Mouse (Mus musculus) testis, adult 2 months (tissue): Measurements from ENCODE around the gene Pcyt2. TPM values are rescaled to one million over a fixed set of nuclear protein-coding genes. Genes with fewer than 3 reads are reported as not detected.

Source experiments
- H3K27ac ChIP-seq: fragments of 200-500 bp; 2 replicates; pipeline ENCODE4 v1.5.1; 2012; ENCODE audit warnings: low read depth, low read length; ENCODE audit not compliant: control insufficient read depth, insufficient read depth
- H3K27me3 ChIP-seq: fragments of 200-500 bp; 2 replicates; pipeline ENCODE4 v1.6.1; 2012; ENCODE audit warnings: mild to moderate bottlenecking, low read length, moderate library complexity; ENCODE audit not compliant: control insufficient read depth, insufficient read depth
- H3K36me3 ChIP-seq: fragments of 200-500 bp; 2 replicates; pipeline ENCODE4 v1.6.1; 2012; ENCODE audit warnings: mild to moderate bottlenecking, low read length; ENCODE audit not compliant: control insufficient read depth, insufficient read depth
- H3K4me1 ChIP-seq: fragments of 200-500 bp; 2 replicates; pipeline ENCODE4 v1.6.1; 2012; ENCODE audit warnings: low read length; ENCODE audit not compliant: control insufficient read depth, insufficient read depth
- H3K4me3 ChIP-seq: fragments of 200-500 bp; 2 replicates; pipeline ENCODE4 v1.5.1; 2012; ENCODE audit warnings: low read depth, mild to moderate bottlenecking, low read length, moderate library complexity, mixed read lengths; ENCODE audit not compliant: control insufficient read depth
- CTCF ChIP-seq: fragments of 200-500 bp; IDR thresholded peaks from 2 replicates; pipeline ENCODE4 v1.5.1; 2012; ENCODE audit warnings: low read depth, mild to moderate bottlenecking, inconsistent platforms, low read length, moderate library complexity; ENCODE audit not compliant: control insufficient read depth, insufficient read depth, insufficient replicate concordance
- POLR2A ChIP-seq: fragments of 200-500 bp; IDR thresholded peaks from 2 replicates; pipeline ENCODE4 v1.6.1; 2012; ENCODE audit warnings: low read depth, mild to moderate bottlenecking, inconsistent platforms, low read length, moderate library complexity; ENCODE audit not compliant: control insufficient read depth
- polyA plus RNA-seq: library from polyadenylated mRNA; depleted of rRNA; stranded (reverse); fragments of >200 nt; gene quantifications from 2 replicates; pipeline ENCODE4 v1.2.3, GENCODE M21; 2012

Gene Pcyt2
- polyA plus RNA-seq, 1 experiment: 106 TPM

DNA sequence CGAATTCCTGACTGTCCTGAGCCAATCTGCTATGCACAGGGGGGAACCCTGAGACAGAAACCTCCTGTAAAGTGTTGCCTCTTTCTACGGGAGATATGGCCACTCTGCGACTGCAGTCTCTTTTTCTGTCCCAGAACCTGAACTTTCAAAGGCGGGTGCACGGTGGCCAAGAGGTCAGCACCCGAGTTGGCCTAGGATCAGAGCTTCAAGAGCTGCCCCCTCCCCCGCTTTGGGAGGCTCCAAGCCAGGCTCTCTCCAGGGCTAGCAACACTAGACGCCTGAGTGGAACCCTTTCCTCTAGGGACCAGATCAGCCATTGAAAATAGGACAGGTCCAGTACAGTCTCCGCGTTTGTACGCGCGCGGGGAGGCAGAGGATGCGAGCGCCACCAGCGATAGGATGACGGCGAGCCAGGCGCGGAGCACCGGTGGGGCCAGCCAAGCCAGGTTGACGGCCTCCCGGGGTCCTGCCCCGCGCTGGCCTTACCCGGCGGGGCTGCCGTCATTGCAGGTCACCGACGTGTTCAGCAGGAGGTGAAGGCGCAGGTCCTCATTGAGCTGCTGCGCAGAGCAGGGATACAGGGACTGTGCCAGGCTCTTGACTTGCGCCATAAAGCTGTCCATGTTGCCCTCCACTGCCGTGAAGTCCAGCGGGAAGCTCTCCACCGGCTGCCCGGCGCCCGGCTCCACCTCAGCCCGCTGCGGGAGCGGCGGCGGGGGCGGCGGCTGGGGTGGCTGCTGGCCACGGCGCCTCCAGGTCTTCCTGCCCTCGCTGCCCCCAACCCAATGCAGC lies 42.0 kb upstream of the Pcyt2 start:
- Histone ChIP-seq H3K4me3 (peak overlapping the region; percentile 19; the same call in 1 of the 2 replicates), H3K27ac (no peak overlapping the region), H3K36me3 (no peaks in the 10 kb centered on the region), H3K27me3 (no peaks in the 10 kb centered on the region; the same call in 1 of the 2 replicates), H3K4me1 (peaks cover 13% of the 10 kb centered on the region)
- TF ChIP-seq POLR2A: no peak
- TF ChIP-seq CTCF: no peak

DNA sequence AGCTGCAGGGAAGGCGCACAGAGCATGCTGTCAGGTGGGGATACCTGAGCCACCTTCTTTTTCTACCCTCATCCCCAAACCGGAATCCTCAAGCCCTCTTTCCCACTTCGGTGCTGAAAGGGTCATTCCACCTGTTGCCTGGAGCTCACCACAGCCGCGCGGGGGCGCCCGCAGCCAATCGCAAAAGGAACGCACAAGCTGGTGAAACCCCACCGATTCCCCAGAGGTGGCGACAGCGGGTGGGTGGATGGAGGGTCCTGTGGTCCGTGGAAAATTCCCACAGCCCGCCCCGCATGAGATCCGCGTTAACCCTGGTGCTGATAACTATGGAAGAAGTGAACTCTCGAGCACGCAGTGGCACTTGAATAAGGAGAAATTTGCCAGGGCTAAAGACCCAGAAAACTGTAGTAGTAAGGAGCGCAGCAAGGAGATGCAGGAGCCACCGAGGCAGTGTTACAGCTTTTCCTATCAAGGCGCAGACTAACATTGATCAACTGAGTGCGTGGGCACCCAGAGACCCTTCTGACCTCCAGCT lies 41.2 kb upstream of the Pcyt2 start:
- peak; percentile 25; the same call in 1 of the 2 replicates for TF ChIP-seq CTCF
- TF ChIP-seq POLR2A: no peak
- H3K36me3 ChIP-seq: no peaks in the 10 kb centered on the region
- peaks cover 13% of the 10 kb centered on the region for H3K4me1 ChIP-seq
- no peak overlapping the region for H3K27ac ChIP-seq
- no peaks in the 10 kb centered on the region; the same call in 1 of the 2 replicates for H3K27me3 ChIP-seq
- no peak overlapping the region for H3K4me3 ChIP-seq

DNA sequence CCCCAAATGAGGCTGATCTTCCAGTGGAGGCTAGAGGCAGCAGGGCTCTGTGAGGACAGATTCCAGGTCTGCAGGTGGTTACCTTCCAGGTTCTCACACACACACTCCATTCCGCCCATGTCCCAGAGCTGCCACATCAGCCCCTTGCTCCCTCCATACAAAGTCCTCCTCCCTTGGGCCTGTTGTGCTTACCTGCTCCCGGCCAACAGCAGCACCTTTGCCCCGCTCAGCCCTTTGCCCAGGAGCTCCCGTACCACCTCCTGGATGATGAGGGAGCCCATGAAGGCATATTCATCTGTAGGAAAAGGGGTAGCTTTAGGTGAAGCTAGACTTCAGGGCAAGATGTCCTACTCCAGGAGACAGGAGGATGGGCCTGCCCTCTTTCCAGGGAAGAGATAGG lies 39.6 kb upstream of the Pcyt2 start:
- H3K27ac ChIP-seq: no peak overlapping the region
- TF ChIP-seq CTCF (no peak), POLR2A (no peak)
- peaks cover 13% of the 10 kb centered on the region for H3K4me1 ChIP-seq
- H3K27me3 ChIP-seq: no peaks in the 10 kb centered on the region; the same call in 1 of the 2 replicates
- no peak overlapping the region for H3K4me3 ChIP-seq
- H3K36me3 ChIP-seq: no peaks in the 10 kb centered on the region

DNA sequence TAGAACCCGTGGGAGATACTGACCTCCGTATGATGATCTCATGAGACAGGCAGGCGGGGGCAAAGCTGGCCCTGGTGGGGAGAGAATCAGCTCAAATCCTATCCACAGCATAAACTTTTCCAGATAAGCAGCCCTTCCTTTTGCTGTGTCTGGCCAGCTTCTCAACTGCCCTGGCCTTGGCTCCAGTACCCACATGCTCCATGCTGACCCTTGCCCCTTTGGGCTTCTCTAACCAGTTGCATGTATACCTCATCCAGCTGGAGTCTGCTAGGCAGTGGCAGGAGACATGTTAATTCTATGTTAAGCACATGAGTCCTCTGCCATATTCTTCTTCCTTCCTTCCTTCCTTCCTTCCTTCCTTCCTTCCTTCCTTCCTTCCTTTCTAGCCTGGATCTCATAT lies 37.0 kb upstream of the Pcyt2 start:
- no peaks in the 10 kb centered on the region for H3K36me3 ChIP-seq
- TF ChIP-seq CTCF (no peak), POLR2A (no peak)
- H3K4me1 ChIP-seq: peaks cover 6% of the 10 kb centered on the region
- H3K4me3 ChIP-seq: no peak overlapping the region
- H3K27ac ChIP-seq: no peak overlapping the region
- no peaks in the 10 kb centered on the region for H3K27me3 ChIP-seq

DNA sequence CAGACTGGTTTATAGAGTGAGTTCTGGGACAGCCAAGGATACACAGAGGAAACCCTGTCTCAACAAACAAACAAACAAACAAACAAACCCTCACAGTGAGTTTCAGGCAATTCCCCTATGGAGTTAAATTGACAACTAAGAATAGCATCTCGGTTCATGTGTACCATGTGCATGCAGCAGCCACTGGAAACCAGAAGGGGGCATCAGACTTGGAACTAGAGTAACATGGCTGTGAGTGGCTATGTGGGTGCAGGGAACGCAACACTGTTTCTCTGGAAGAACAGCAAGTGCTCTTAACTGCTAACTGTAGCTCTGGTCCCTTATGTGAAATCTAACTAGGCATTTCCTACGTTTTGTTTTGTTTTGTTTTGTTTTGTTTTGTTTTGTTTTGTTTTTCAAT lies 34.1 kb upstream of the Pcyt2 start:
- TF ChIP-seq POLR2A: no peak
- no peak for TF ChIP-seq CTCF
- Histone ChIP-seq H3K27me3 (0 out of 2 replicates have a peak, but pooled peaks cover 2% of the 10 kb centered on the region), H3K27ac (no peak overlapping the region), H3K4me3 (no peak overlapping the region), H3K4me1 (peaks cover 8% of the 10 kb centered on the region), H3K36me3 (no peaks in the 10 kb centered on the region)

DNA sequence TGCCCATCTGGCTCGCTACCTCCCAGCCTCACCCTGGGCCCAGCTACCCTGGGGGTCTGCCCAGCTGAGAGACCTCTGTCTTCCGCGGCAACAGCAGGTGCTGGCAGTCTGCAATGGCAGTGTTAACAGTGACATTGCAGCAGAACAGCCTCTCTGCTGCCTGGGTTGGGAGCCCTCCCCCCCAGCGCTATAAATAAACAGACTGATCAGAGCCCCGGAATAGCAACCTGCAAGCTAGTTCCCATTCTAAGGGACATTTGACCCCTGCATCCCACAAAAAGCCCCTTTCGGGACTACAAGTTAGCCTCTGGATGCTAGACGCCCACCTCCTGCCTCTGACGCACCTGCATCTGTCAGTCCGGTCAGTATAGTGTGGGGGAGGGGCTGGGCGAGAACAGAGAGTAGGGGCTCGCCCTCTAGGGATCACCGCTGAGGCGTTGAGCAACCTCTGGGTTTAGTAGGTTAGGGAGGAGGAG lies 30.3 kb upstream of the Pcyt2 start, which contains the start of gene Myadml2:
Gene Myadml2, minus strand, starts transcription at position 158 of the 476 bp plus-strand sequence.
- Histone ChIP-seq H3K4me3 (peak within 1 kb of the TSS; percentile 46), H3K4me1 (peaks cover 14% of the 10 kb centered on the region), H3K36me3 (no peaks in the 10 kb centered on the region), H3K27ac (no peak within 1 kb of the TSS), H3K27me3 (0 out of 2 replicates have a peak, but pooled peaks cover 2% of the 10 kb centered on the region)
- TF ChIP-seq CTCF (no peak), POLR2A (no peak)
